Mouse (Mus musculus) liver, embryonic 14.5 days (tissue): ENCODE measurements at regions not wholly inside any gene's neighbourhood (a gene's known extent, or its start where the extent isn't known, plus 50 kb on each side); places are given as distances from the start of the nearest gene placed in this dataset.

Source experiments
- ATAC-seq: fragments of 200-750 bp; cut with Nextera tagmentation; 2 replicates; pipeline ENCODE4 v1.8.0; 2017; ENCODE audit warnings: moderate number of reproducible peaks, mild to moderate bottlenecking, moderate library complexity; ENCODE audit not compliant: insufficient read depth
- DNase-seq, 3 experiments: peaks; one replicate each; pipeline ENCODE4 v3.0.0-alpha.2; 2012 to 2013; ENCODE audit warnings: low read depth in 3 of 3, low spot score in 3 of 3
- H3K27ac ChIP-seq: fragments of 300-500 bp; sonication (generic); 2 replicates; pipeline ENCODE4 v1.5.1; 2014; ENCODE audit warnings: moderate library complexity, mild to moderate bottlenecking, control low read depth, inconsistent platforms
- H3K27me3 ChIP-seq: fragments of 300-500 bp; sonication (generic); 2 replicates; pipeline ENCODE4 v1.6.1; 2014; ENCODE audit warnings: mild to moderate bottlenecking, low read length, moderate library complexity; ENCODE audit not compliant: control insufficient read depth, insufficient read depth
- H3K36me3 ChIP-seq: fragments of 300-500 bp; sonication (generic); replicated peaks from 2 replicates; pipeline ENCODE4 v1.6.1; 2014; ENCODE audit warnings: low read depth; ENCODE audit not compliant: control insufficient read depth, insufficient read depth
- H3K4me1 ChIP-seq, 2 experiments: fragments of 200-500 bp in 1 of 2; fragments of 300-500 bp in 1 of 2; sonication (generic) in 1 of 2; replicated peaks; 2 replicates each; pipeline ENCODE4 v1.6.1; 2012 to 2014; ENCODE audit warnings: antibody characterized with exemption in 1 of 2, inconsistent platforms in 1 of 2, low read length in 1 of 2; ENCODE audit not compliant: control insufficient read depth in 2 of 2, insufficient read depth in 2 of 2
- H3K4me2 ChIP-seq: fragments of 300-500 bp; sonication (generic); 2 replicates; pipeline ENCODE4 v1.6.1; 2014; ENCODE audit warnings: low read depth, mild to moderate bottlenecking, control low read depth, moderate library complexity
- H3K4me3 ChIP-seq, 2 experiments: fragments of 200-500 bp in 1 of 2; fragments of 300-500 bp in 1 of 2; sonication (generic) in 1 of 2; 2 replicates each; pipeline ENCODE4 v1.5.1; 2012 to 2014; ENCODE audit warnings: low read depth in 2 of 2, low read length in 2 of 2, mild to moderate bottlenecking in 2 of 2, control low read depth in 1 of 2, inconsistent platforms in 1 of 2, moderate library complexity in 1 of 2; ENCODE audit not compliant: insufficient read depth in 1 of 2
- H3K9ac ChIP-seq: fragments of 300-500 bp; sonication (generic); replicated peaks from 2 replicates; pipeline ENCODE4 v1.6.1; 2014; ENCODE audit warnings: mild to moderate bottlenecking, control low read depth, moderate library complexity
- H3K9me3 ChIP-seq: fragments of 300-500 bp; sonication (generic); 2 replicates; pipeline ENCODE4 v1.6.1; 2016; ENCODE audit warnings: low read length, mixed read lengths; ENCODE audit not compliant: control insufficient read depth
- CTCF ChIP-seq: IDR thresholded peaks from 2 replicates; pipeline ENCODE4 v1.5.1; 2016; ENCODE audit warnings: antibody characterized with exemption, low read depth, control low read depth
- EP300 ChIP-seq: IDR thresholded peaks from 2 replicates; pipeline ENCODE4 v1.6.1; 2016; ENCODE audit warnings: antibody characterized with exemption, low read depth
- WGBS: fragments of 180-500 bp; shearing (Covaris S2); extraction: QIAGEN DNeasy Blood & Tissue Kit; methylation state at CpG from one replicate; pipeline ENCODE4 v1.1.7; 2014; ENCODE audit not compliant: insufficient replicate concordance; 5-methylcytosine and 5-hydroxymethylcytosine counted together

DNA sequence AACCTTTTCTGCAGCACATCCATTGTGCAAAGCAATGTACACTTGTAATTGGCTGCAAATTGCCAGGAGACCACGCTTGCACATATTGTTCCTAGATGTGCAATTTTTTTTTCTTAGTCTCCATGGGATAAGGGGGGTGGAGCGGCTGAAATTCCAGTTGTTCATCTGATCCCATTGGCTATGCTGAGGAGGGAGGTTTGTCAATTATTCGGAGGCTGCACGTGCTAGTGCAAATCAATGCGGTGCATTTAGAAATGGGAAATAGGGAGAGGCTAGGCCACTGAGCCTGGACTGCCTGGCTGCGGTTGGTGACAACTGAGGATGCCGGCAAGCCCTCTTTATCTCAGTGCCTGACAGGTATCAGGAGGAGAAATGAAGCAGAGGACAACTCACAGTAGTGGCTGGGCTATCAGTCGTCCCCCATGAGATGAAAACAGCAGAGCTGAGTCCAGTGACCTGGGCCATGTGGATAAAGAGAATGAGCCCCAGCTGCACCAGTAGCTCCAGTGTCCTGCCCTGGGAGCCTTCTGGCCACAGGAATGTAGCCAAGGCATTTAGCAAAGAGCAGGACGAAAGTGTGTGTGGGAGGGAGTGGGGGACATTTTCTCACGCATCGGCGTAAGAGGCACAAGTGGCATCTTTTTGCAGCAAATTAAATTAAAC is 462.2 kb upstream of the Kif2a start:
- Histone ChIP-seq H3K4me1 (no peaks in the 10 kb centered on the region), H3K27me3 (no peaks in the 10 kb centered on the region), H3K4me3 (no peak overlapping the region), H3K9me3 (no peaks in the 10 kb centered on the region), H3K27ac (no peak overlapping the region), H3K4me2 (no peak overlapping the region), H3K9ac (no peak overlapping the region), H3K36me3 (no peaks in the 10 kb centered on the region)
- WGBS, result 49% methylated on average over 12 of the region's 12 CpGs
- TF ChIP-seq CTCF (no peak), EP300 (no peak)
- no peak for DNase-seq
- ATAC-seq, result no peak

DNA sequence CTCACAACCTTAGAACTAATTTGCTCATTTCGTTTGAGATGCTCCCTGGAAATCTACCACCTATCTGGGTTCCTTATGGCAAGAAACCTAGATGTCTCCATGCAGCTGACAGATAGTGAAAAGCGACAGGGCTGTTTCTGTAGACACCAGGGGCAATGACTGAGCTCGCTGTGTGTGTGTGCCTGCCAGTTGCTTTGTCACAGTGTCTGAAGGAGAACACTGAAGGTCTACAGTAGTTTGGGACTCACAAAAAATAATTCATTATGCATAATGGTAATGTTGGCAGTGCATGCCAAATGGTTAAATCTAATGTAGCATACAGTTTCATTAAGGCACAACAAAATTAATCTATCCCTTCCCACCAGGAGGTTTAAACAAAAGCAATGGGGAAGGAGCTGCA is 453.2 kb upstream of the Kif2a start:
- H3K36me3 ChIP-seq, result no peaks in the 10 kb centered on the region
- no peak overlapping the region for H3K9ac ChIP-seq
- no peaks in the 10 kb centered on the region for H3K27me3 ChIP-seq
- H3K27ac ChIP-seq, result no peak overlapping the region
- 44% methylated on average over 3 of the region's 3 CpGs for WGBS
- no peak overlapping the region for H3K4me3 ChIP-seq
- TF ChIP-seq EP300 (no peak), CTCF (no peak)
- no peaks in the 10 kb centered on the region for H3K9me3 ChIP-seq
- DNase-seq, result no peak
- no peak overlapping the region for H3K4me2 ChIP-seq
- H3K4me1 ChIP-seq, result no peaks in the 10 kb centered on the region
- no peak for ATAC-seq

DNA sequence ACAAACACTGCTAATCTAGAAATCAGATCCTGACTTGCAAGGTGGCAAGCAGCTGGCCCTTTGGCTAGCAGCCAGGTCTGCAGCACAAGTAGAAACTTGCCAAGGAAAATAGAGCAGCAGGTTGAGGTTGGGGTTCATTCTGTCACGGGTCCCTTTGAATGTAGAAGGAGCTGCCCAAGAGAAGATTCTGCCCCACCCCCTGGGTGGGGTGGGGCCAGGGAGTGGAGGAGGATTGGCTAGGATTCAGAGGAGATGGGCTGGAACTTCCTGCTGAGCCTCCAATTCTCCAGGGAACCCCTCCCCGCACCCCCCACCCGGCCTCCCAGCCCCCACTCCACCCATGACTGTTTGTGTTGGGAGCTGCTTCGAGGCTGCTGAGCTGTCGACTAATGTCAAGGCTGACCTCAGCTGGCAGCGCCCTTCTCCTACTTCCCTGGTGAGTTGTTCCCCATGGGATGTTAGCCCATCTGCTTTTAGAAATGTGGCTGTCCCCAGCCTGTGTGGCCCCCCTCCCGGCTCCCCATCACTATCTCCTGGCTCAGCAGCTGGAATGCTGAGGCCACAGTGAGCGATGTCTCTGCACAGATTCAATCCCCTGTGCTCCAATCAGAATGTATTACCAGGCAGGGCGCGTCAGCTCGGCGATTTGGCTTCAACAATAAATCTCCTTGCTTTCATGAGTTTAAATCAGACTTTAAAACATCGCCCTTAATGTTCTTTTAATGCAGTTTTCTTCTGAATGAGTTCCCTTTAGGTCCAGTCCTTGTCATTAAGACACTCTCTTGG is 447.8 kb upstream of the Kif2a start:
- no peak overlapping the region for H3K9ac ChIP-seq
- ATAC-seq, result no peak

DNA sequence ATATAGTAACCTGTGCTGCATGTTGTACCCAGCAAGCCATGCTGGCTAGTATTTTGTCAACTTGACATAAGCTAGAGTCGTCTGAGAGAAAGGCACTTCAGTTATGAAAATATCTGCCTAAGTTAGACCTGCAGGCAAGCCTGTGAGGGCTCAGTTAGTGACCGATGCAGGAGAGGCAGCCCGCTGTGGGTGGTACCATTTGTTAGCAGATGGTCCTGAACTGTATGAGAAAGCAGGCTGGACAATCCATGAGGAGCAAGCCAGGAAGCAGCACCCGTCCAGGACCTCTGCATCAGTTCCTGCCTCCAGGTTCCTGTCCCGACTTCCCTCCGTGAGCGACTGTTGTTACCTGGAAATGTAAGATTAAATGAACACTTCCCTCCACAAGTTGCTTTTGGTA is 440.9 kb upstream of the Kif2a start:
- ATAC-seq, result no peak

More for the DNA sequence above, 447.8 kb upstream of the Kif2a start:
- no peak for DNase-seq
- 4% methylated on average over 13 of the region's 13 CpGs for WGBS
- no peak overlapping the region for H3K27ac ChIP-seq
- H3K4me1 ChIP-seq, result no peaks in the 10 kb centered on the region
- no peak overlapping the region for H3K4me3 ChIP-seq
- no peak overlapping the region for H3K4me2 ChIP-seq
- H3K36me3 ChIP-seq, result no peaks in the 10 kb centered on the region
- no peaks in the 10 kb centered on the region for H3K27me3 ChIP-seq
- TF ChIP-seq CTCF (no peak), EP300 (no peak)
- H3K9me3 ChIP-seq, result no peaks in the 10 kb centered on the region

More for the DNA sequence above, 440.9 kb upstream of the Kif2a start:
- no peaks in the 10 kb centered on the region for H3K27me3 ChIP-seq
- TF ChIP-seq EP300 (no peak), CTCF (no peak)
- no peaks in the 10 kb centered on the region for H3K4me1 ChIP-seq
- no peaks in the 10 kb centered on the region for H3K36me3 ChIP-seq
- H3K4me2 ChIP-seq, result no peak overlapping the region
- no peaks in the 10 kb centered on the region for H3K9me3 ChIP-seq
- 71% methylated on average over 7 of the region's 7 CpGs for WGBS
- H3K4me3 ChIP-seq, result no peak overlapping the region
- no peak for DNase-seq
- H3K27ac ChIP-seq, result no peak overlapping the region
- H3K9ac ChIP-seq, result no peak overlapping the region
